Mouse (Mus musculus): ENCODE measurements around the gene Spag16. TPM values are rescaled to one million over a fixed set of nuclear protein-coding genes. Genes with fewer than 3 reads are reported as not detected.
"Not testable (repeated sequence)": the region's sequence is repeated elsewhere in the genome, so short reads cannot be mapped to it uniquely, and the experiment has no call there.

The Spag16 gene
- polyA plus RNA-seq, 2 experiments: 0.39 to 0.40 TPM

- no peak for ATAC-seq (ENCODE audit: low FRiP score, low read depth)
- Histone ChIP-seq H3K9me3 (ENCODE audit: control insufficient read depth, low read length) (no peaks in the 10 kb centered on the region), H3K4me3 (replicated peaks; ENCODE audit: low read length) (no peak overlapping the region), H3K36me3 (ENCODE audit: control insufficient read depth, insufficient read depth, low read length) (no peaks in the 10 kb centered on the region), H3K9ac (ENCODE audit: low read depth, low read length, severe bottlenecking) (no peak overlapping the region), H3K27ac (replicated peaks; ENCODE audit: low read depth, low read length) (no peak overlapping the region), H3K4me1 (ENCODE audit: control insufficient read depth, insufficient read depth, low read length) (no peaks in the 10 kb centered on the region), H3K4me2 (replicated peaks; ENCODE audit: low read depth, low read length, severe bottlenecking) (no peak overlapping the region), H3K27me3 (ENCODE audit: control insufficient read depth, insufficient read depth, low read length) (no peaks in the 10 kb centered on the region)
- 86% methylated on average over 2 of the region's 2 CpGs for WGBS
- no peak for TF ChIP-seq POLR2A (IDR thresholded peaks at IDR 0.05; ENCODE audit: borderline replicate concordance, extremely low read depth, insufficient read depth, insufficient read length)
- no peak for DNase-seq (ENCODE audit: low spot score)
Measured at GRCm38 (mm10) chr1:69831002-69831401, 4.2 kb downstream of the Spag16 start.

- ATAC-seq (ENCODE audit: low FRiP score, low read depth); H3K4me3 ChIP-seq (replicated peaks; ENCODE audit: low read length); H3K27ac ChIP-seq (replicated peaks; ENCODE audit: low read depth, low read length); H3K4me1 ChIP-seq (ENCODE audit: control insufficient read depth, insufficient read depth, low read length); H3K36me3 ChIP-seq (ENCODE audit: control insufficient read depth, insufficient read depth, low read length); DNase-seq (ENCODE audit: low spot score); H3K9me3 ChIP-seq (ENCODE audit: control insufficient read depth, low read length); H3K27me3 ChIP-seq (ENCODE audit: control insufficient read depth, insufficient read depth, low read length); H3K4me2 ChIP-seq (replicated peaks; ENCODE audit: low read depth, low read length, severe bottlenecking); H3K9ac ChIP-seq (ENCODE audit: low read depth, low read length, severe bottlenecking): not testable (repeated sequence)
- 65% methylated on average over 4 of the region's 4 CpGs for WGBS
Measured at GRCm38 (mm10) chr1:69833476-69833875, 6.7 kb downstream of the Spag16 start.

GRCm38 (mm10) chr1:69853436-69853835 lies 26.7 kb downstream of the Spag16 start:
- no peaks in the 10 kb centered on the region for H3K27me3 ChIP-seq (ENCODE audit: control insufficient read depth, insufficient read depth, low read length)

GRCm38 (mm10) chr1:69867776-69868175 lies 41.0 kb downstream of the Spag16 start:
- H3K36me3 ChIP-seq (ENCODE audit: control insufficient read depth, insufficient read depth, low read length): no peaks in the 10 kb centered on the region
- H3K27ac ChIP-seq (replicated peaks; ENCODE audit: low read depth, low read length): no peak overlapping the region
- TF ChIP-seq POLR2A (IDR thresholded peaks at IDR 0.05; ENCODE audit: borderline replicate concordance, extremely low read depth, insufficient read depth, insufficient read length): no peak
- ATAC-seq (ENCODE audit: low FRiP score, low read depth) (no peak), DNase-seq (ENCODE audit: low spot score) (no peak)
- 89% methylated on average over 4 of the region's 4 CpGs for WGBS
- no peak overlapping the region for H3K9ac ChIP-seq (ENCODE audit: low read depth, low read length, severe bottlenecking)
- H3K4me2 ChIP-seq (replicated peaks; ENCODE audit: low read depth, low read length, severe bottlenecking): no peak overlapping the region
- no peaks in the 10 kb centered on the region for H3K4me1 ChIP-seq (ENCODE audit: control insufficient read depth, insufficient read depth, low read length)
- H3K27me3 ChIP-seq (ENCODE audit: control insufficient read depth, insufficient read depth, low read length): no peaks in the 10 kb centered on the region
- no peaks in the 10 kb centered on the region for H3K9me3 ChIP-seq (ENCODE audit: control insufficient read depth, low read length)
- no peak overlapping the region for H3K4me3 ChIP-seq (replicated peaks; ENCODE audit: low read length)

More at GRCm38 (mm10) chr1:69853436-69853835, 26.7 kb downstream of the Spag16 start:
- Histone ChIP-seq H3K27ac (replicated peaks; ENCODE audit: low read depth, low read length) (no peak overlapping the region), H3K9ac (ENCODE audit: low read depth, low read length, severe bottlenecking) (no peak overlapping the region), H3K36me3 (ENCODE audit: control insufficient read depth, insufficient read depth, low read length) (no peaks in the 10 kb centered on the region), H3K4me2 (replicated peaks; ENCODE audit: low read depth, low read length, severe bottlenecking) (no peak overlapping the region), H3K9me3 (ENCODE audit: control insufficient read depth, low read length) (no peaks in the 10 kb centered on the region), H3K4me1 (ENCODE audit: control insufficient read depth, insufficient read depth, low read length) (no peaks in the 10 kb centered on the region), H3K4me3 (replicated peaks; ENCODE audit: low read length) (no peak overlapping the region)
- WGBS: 62% methylated on average over 7 of the region's 7 CpGs
- no peak for TF ChIP-seq POLR2A (IDR thresholded peaks at IDR 0.05; ENCODE audit: borderline replicate concordance, extremely low read depth, insufficient read depth, insufficient read length)
- no peak for DNase-seq (ENCODE audit: low spot score)
- ATAC-seq (ENCODE audit: low FRiP score, low read depth): no peak

- WGBS: 34% methylated on average over 3 of the region's 3 CpGs
- ATAC-seq (ENCODE audit: low FRiP score, low read depth) (no peak), DNase-seq (ENCODE audit: low spot score) (no peak)
- no peak overlapping the region for H3K4me2 ChIP-seq (replicated peaks; ENCODE audit: low read depth, low read length, severe bottlenecking)
- TF ChIP-seq POLR2A (IDR thresholded peaks at IDR 0.05; ENCODE audit: borderline replicate concordance, extremely low read depth, insufficient read depth, insufficient read length): no peak
- H3K4me1 ChIP-seq (ENCODE audit: control insufficient read depth, insufficient read depth, low read length): no peaks in the 10 kb centered on the region
- no peak overlapping the region for H3K27ac ChIP-seq (replicated peaks; ENCODE audit: low read depth, low read length)
- no peaks in the 10 kb centered on the region for H3K27me3 ChIP-seq (ENCODE audit: control insufficient read depth, insufficient read depth, low read length)
- H3K4me3 ChIP-seq (replicated peaks; ENCODE audit: low read length): no peak overlapping the region
- H3K9me3 ChIP-seq (ENCODE audit: control insufficient read depth, low read length): no peaks in the 10 kb centered on the region
- H3K9ac ChIP-seq (ENCODE audit: low read depth, low read length, severe bottlenecking): no peak overlapping the region
- no peaks in the 10 kb centered on the region for H3K36me3 ChIP-seq (ENCODE audit: control insufficient read depth, insufficient read depth, low read length)
Measured at GRCm38 (mm10) chr1:69956606-69957005, 129.8 kb downstream of the Spag16 start.

GRCm38 (mm10) chr1:69996874-69997273 lies 170.1 kb downstream of the Spag16 start:
- DNase-seq (ENCODE audit: low spot score): no peak
- H3K9me3 ChIP-seq (ENCODE audit: control insufficient read depth, low read length): no peaks in the 10 kb centered on the region
- TF ChIP-seq POLR2A (IDR thresholded peaks at IDR 0.05; ENCODE audit: borderline replicate concordance, extremely low read depth, insufficient read depth, insufficient read length): no peak
- H3K9ac ChIP-seq (ENCODE audit: low read depth, low read length, severe bottlenecking): no peak overlapping the region
- no peak overlapping the region for H3K4me2 ChIP-seq (replicated peaks; ENCODE audit: low read depth, low read length, severe bottlenecking)
- H3K27me3 ChIP-seq (ENCODE audit: control insufficient read depth, insufficient read depth, low read length): no peaks in the 10 kb centered on the region
- no peaks in the 10 kb centered on the region for H3K36me3 ChIP-seq (ENCODE audit: control insufficient read depth, insufficient read depth, low read length)
- no peak overlapping the region for H3K27ac ChIP-seq (replicated peaks; ENCODE audit: low read depth, low read length)
- H3K4me1 ChIP-seq (ENCODE audit: control insufficient read depth, insufficient read depth, low read length): no peaks in the 10 kb centered on the region
- ATAC-seq (ENCODE audit: low FRiP score, low read depth): no peak
- no peak overlapping the region for H3K4me3 ChIP-seq (replicated peaks; ENCODE audit: low read length)

All from limb, embryonic 14.5 days (tissue).